Mouse (Mus musculus) ES-CJ7 (cell line): Measurements from ENCODE around the gene Ankrd33b.

Experiments used
- DNase-seq: peaks from one replicate; pipeline ENCODE4 v3.0.0; 2011; ENCODE audit warnings: low read depth, low spot score

The Ankrd33b gene

GRCm38 (mm10) chr15:31265404-31265803, 102.1 kb downstream of the Ankrd33b start:
- no peak for DNase-seq

GRCm38 (mm10) chr15:31264827-31265226, 102.7 kb downstream of the Ankrd33b start:
- DNase-seq: peak; percentile 80

- no peak for DNase-seq
These were observed 105.2 kb downstream of the Ankrd33b start for GRCm38 (mm10) chr15:31262361-31262760.

- DNase-seq: no peak
These were observed 106.4 kb downstream of the Ankrd33b start for GRCm38 (mm10) chr15:31261094-31261493.

GRCm38 (mm10) chr15:31258693-31259439, 108.7 kb downstream of the Ankrd33b start:
- DNase-seq: peak; percentile 36

GRCm38 (mm10) chr15:31258029-31258692, 109.4 kb downstream of the Ankrd33b start:
- peak; percentile 28 for DNase-seq

GRCm38 (mm10) chr15:31257329-31257728, 110.2 kb downstream of the Ankrd33b start:
- DNase-seq: no peak

- no peak for DNase-seq
These were observed 111.8 kb downstream of the Ankrd33b start for GRCm38 (mm10) chr15:31255762-31256161.

GRCm38 (mm10) chr15:31254939-31255535, 112.5 kb downstream of the Ankrd33b start:
- no peak for DNase-seq

GRCm38 (mm10) chr15:31253963-31254362, 113.6 kb downstream of the Ankrd33b start:
- no peak for DNase-seq

- DNase-seq: no peak
These were observed 114.1 kb downstream of the Ankrd33b start for GRCm38 (mm10) chr15:31253380-31253779.

GRCm38 (mm10) chr15:31252590-31253311, 114.8 kb downstream of the Ankrd33b start:
- no peak for DNase-seq

- DNase-seq: no peak
These were observed 116.3 kb downstream of the Ankrd33b start for GRCm38 (mm10) chr15:31251189-31251588.

GRCm38 (mm10) chr15:31250676-31251075, 116.8 kb downstream of the Ankrd33b start:
- no peak for DNase-seq

- no peak for DNase-seq
These were observed 117.5 kb downstream of the Ankrd33b start for GRCm38 (mm10) chr15:31250027-31250426.

- DNase-seq: no peak
These were observed 118.6 kb downstream of the Ankrd33b start for GRCm38 (mm10) chr15:31248882-31249281.

GRCm38 (mm10) chr15:31247035-31247434, 120.5 kb downstream of the Ankrd33b start:
- no peak for DNase-seq

GRCm38 (mm10) chr15:31245934-31246333, 121.6 kb downstream of the Ankrd33b start:
- peak; percentile 22 for DNase-seq

- no peak for DNase-seq
These were observed 122.7 kb downstream of the Ankrd33b start for GRCm38 (mm10) chr15:31244696-31245445.

- DNase-seq: no peak
These were observed 124.3 kb downstream of the Ankrd33b start for GRCm38 (mm10) chr15:31243260-31243659.
